Mouse (Mus musculus): ENCODE results near the gene Rcor2. TPM values are rescaled to one million over a fixed set of nuclear protein-coding genes. Genes with fewer than 3 reads are reported as not detected.
A peak's percentile ranks its signal among the peaks of the same experiment; 100 is the strongest.

Gene Rcor2
- polyA plus RNA-seq (2012; rRNA removed) (1.7 and 2.0 TPM in 2 replicates), polyA plus RNA-seq (2014; fragmentation: Nextera tagmentation; extraction: Ambion mirVana) (0.36 and 0.58 TPM in 2 replicates)

- H3K9me3 ChIP-seq (ENCODE audit: control insufficient read depth, low read length), result no peaks in the 10 kb centered on the region
- H3K27me3 ChIP-seq (ENCODE audit: control insufficient read depth, insufficient read depth, low read length), result peaks cover 15% of the 10 kb centered on the region
- DNase-seq (ENCODE audit: low read depth in 3 of 3, low spot score in 3 of 3), result no peak
- H3K9ac ChIP-seq (replicated peaks), result no peak within 1 kb of the TSS; the same call in 1 of the 2 replicates
- no peak for ATAC-seq (ENCODE audit: insufficient read depth)
- H3K4me2 ChIP-seq (ENCODE audit: low read depth), result peak within 1 kb of the TSS; percentile 66
- peaks cover 0 to 3% of the 10 kb centered on the region in 2 experiments; a peak in 1 of 4 replicates for H3K4me1 ChIP-seq (replicated peaks; ENCODE audit: control insufficient read depth in 2 of 2, insufficient read depth in 2 of 2, low read length in 1 of 2)
- no peak for TF ChIP-seq CTCF (IDR thresholded peaks at IDR 0.05; ENCODE audit: low read depth)
- no peak for TF ChIP-seq EP300 (IDR thresholded peaks at IDR 0.05; ENCODE audit: low read depth)
- H3K4me3 ChIP-seq (ENCODE audit: insufficient read depth in 1 of 2, low read depth in 2 of 2, low read length in 2 of 2), result peak within 1 kb of the TSS; percentile 51 to 61; a peak in 3 of 4 replicates
- under 1% methylated on average over 28 of the region's 28 CpGs for WGBS (ENCODE audit: insufficient replicate concordance)
- H3K27ac ChIP-seq, result no peak within 1 kb of the TSS
- H3K36me3 ChIP-seq (replicated peaks; ENCODE audit: control insufficient read depth, insufficient read depth, low read depth), result no peaks in the 10 kb centered on the region
Observed at GRCm38 (mm10) chr19:7267091-7267741, at the start of gene Rcor2. Gene Rcor2, plus strand, starts transcription at chr19:7267325.

GRCm38 (mm10) chr19:7217926-7218267, 49.2 kb upstream of the Rcor2 start:
- peak overlapping the region; percentile 59 for H3K27ac ChIP-seq
- peak overlapping the region; percentile 65 to 97 for H3K4me3 ChIP-seq (ENCODE audit: insufficient read depth in 1 of 2, low read depth in 2 of 2, low read length in 2 of 2)
- H3K36me3 ChIP-seq (replicated peaks; ENCODE audit: control insufficient read depth, insufficient read depth, low read depth), result peaks cover 21% of the 10 kb centered on the region
- DNase-seq (ENCODE audit: low read depth in 3 of 3, low spot score in 3 of 3) (peak in 1 of 3 experiments; percentile 35), ATAC-seq (ENCODE audit: insufficient read depth) (peak; percentile 34)
- H3K4me1 ChIP-seq (replicated peaks; ENCODE audit: control insufficient read depth in 2 of 2, insufficient read depth in 2 of 2, low read length in 1 of 2), result peaks cover 23 to 25% of the 10 kb centered on the region in 2 experiments
- TF ChIP-seq CTCF (IDR thresholded peaks at IDR 0.05; ENCODE audit: low read depth), result no peak
- no peak for TF ChIP-seq EP300 (IDR thresholded peaks at IDR 0.05; ENCODE audit: low read depth)
- H3K27me3 ChIP-seq (ENCODE audit: control insufficient read depth, insufficient read depth, low read length), result no peaks in the 10 kb centered on the region
- H3K4me2 ChIP-seq (ENCODE audit: low read depth), result peak overlapping the region; percentile 93
- H3K9me3 ChIP-seq (ENCODE audit: control insufficient read depth, low read length), result no peaks in the 10 kb centered on the region
- peak overlapping the region; percentile 66 for H3K9ac ChIP-seq (replicated peaks)
- WGBS (ENCODE audit: insufficient replicate concordance), result 4% methylated on average over 6 of the region's 6 CpGs

- H3K4me2 ChIP-seq (ENCODE audit: low read depth), result peak overlapping the region; percentile 93; the same call in 1 of the 2 replicates
- 84% methylated on average over 5 of the region's 5 CpGs for WGBS (ENCODE audit: insufficient replicate concordance)
- peaks cover 18% of the 10 kb centered on the region for H3K36me3 ChIP-seq (replicated peaks; ENCODE audit: control insufficient read depth, insufficient read depth, low read depth)
- peaks cover 23 to 25% of the 10 kb centered on the region in 2 experiments for H3K4me1 ChIP-seq (replicated peaks; ENCODE audit: control insufficient read depth in 2 of 2, insufficient read depth in 2 of 2, low read length in 1 of 2)
- no peaks in the 10 kb centered on the region for H3K9me3 ChIP-seq (ENCODE audit: control insufficient read depth, low read length)
- no peak overlapping the region for H3K4me3 ChIP-seq (ENCODE audit: insufficient read depth in 1 of 2, low read depth in 2 of 2, low read length in 2 of 2)
- H3K27me3 ChIP-seq (ENCODE audit: control insufficient read depth, insufficient read depth, low read length), result no peaks in the 10 kb centered on the region
- no peak for ATAC-seq (ENCODE audit: insufficient read depth)
- TF ChIP-seq EP300 (IDR thresholded peaks at IDR 0.05; ENCODE audit: low read depth) (no peak), CTCF (IDR thresholded peaks at IDR 0.05; ENCODE audit: low read depth) (no peak)
- H3K9ac ChIP-seq (replicated peaks), result no peak overlapping the region
- H3K27ac ChIP-seq, result no peak overlapping the region
- no peak for DNase-seq (ENCODE audit: low read depth in 3 of 3, low spot score in 3 of 3)
Observed at GRCm38 (mm10) chr19:7218753-7219152, 48.4 kb upstream of the Rcor2 start.

- no peaks in the 10 kb centered on the region for H3K27me3 ChIP-seq (ENCODE audit: control insufficient read depth, insufficient read depth, low read length)
- H3K9ac ChIP-seq (replicated peaks), result no peak overlapping the region
- H3K4me1 ChIP-seq (replicated peaks; ENCODE audit: control insufficient read depth in 2 of 2, insufficient read depth in 2 of 2, low read length in 1 of 2), result peaks cover 6 to 8% of the 10 kb centered on the region in 2 experiments; a peak in 3 of 4 replicates
- TF ChIP-seq CTCF (IDR thresholded peaks at IDR 0.05; ENCODE audit: low read depth), result no peak
- TF ChIP-seq EP300 (IDR thresholded peaks at IDR 0.05; ENCODE audit: low read depth), result no peak
- H3K27ac ChIP-seq, result no peak overlapping the region
- ATAC-seq (ENCODE audit: insufficient read depth) (no peak), DNase-seq (ENCODE audit: low read depth in 3 of 3, low spot score in 3 of 3) (no peak)
- peaks cover 7% of the 10 kb centered on the region; the same call in 1 of the 2 replicates for H3K36me3 ChIP-seq (replicated peaks; ENCODE audit: control insufficient read depth, insufficient read depth, low read depth)
- no peak overlapping the region for H3K4me2 ChIP-seq (ENCODE audit: low read depth)
- no peak overlapping the region for H3K4me3 ChIP-seq (ENCODE audit: insufficient read depth in 1 of 2, low read depth in 2 of 2, low read length in 2 of 2)
- 74% methylated on average over 6 of the region's 6 CpGs for WGBS (ENCODE audit: insufficient replicate concordance)
- H3K9me3 ChIP-seq (ENCODE audit: control insufficient read depth, low read length), result no peaks in the 10 kb centered on the region
Observed at GRCm38 (mm10) chr19:7222196-7222595, 44.9 kb upstream of the Rcor2 start.

GRCm38 (mm10) chr19:7223488-7223887, 43.6 kb upstream of the Rcor2 start:
- H3K9ac ChIP-seq (replicated peaks), result no peak overlapping the region
- no peaks in the 10 kb centered on the region for H3K27me3 ChIP-seq (ENCODE audit: control insufficient read depth, insufficient read depth, low read length)
- 0 out of 4 replicates have a peak, but pooled peaks cover 0 to 2% of the 10 kb centered on the region in 2 experiments for H3K4me1 ChIP-seq (replicated peaks; ENCODE audit: control insufficient read depth in 2 of 2, insufficient read depth in 2 of 2, low read length in 1 of 2)
- H3K4me2 ChIP-seq (ENCODE audit: low read depth), result no peak overlapping the region
- H3K36me3 ChIP-seq (replicated peaks; ENCODE audit: control insufficient read depth, insufficient read depth, low read depth), result peaks cover 20% of the 10 kb centered on the region
- TF ChIP-seq CTCF (IDR thresholded peaks at IDR 0.05; ENCODE audit: low read depth), result no peak
- TF ChIP-seq EP300 (IDR thresholded peaks at IDR 0.05; ENCODE audit: low read depth), result no peak
- ATAC-seq (ENCODE audit: insufficient read depth) (no peak), DNase-seq (ENCODE audit: low read depth in 3 of 3, low spot score in 3 of 3) (no peak)
- no peak overlapping the region for H3K27ac ChIP-seq
- no peak overlapping the region for H3K4me3 ChIP-seq (ENCODE audit: insufficient read depth in 1 of 2, low read depth in 2 of 2, low read length in 2 of 2)
- no peaks in the 10 kb centered on the region for H3K9me3 ChIP-seq (ENCODE audit: control insufficient read depth, low read length)
